Mouse (Mus musculus): ENCODE results near the gene Prh1. TPM values are rescaled to one million over a fixed set of nuclear protein-coding genes. Genes with fewer than 3 reads are reported as not detected.
"Not testable (repeated sequence)": the region's sequence is repeated elsewhere in the genome, so short reads cannot be mapped to it uniquely, and the experiment has no call there.

The Prh1 gene
- polyA plus RNA-seq (2015; fragmentation: Nextera tagmentation; extraction: Ambion mirVana) = not detected in 2 replicates

DNA sequence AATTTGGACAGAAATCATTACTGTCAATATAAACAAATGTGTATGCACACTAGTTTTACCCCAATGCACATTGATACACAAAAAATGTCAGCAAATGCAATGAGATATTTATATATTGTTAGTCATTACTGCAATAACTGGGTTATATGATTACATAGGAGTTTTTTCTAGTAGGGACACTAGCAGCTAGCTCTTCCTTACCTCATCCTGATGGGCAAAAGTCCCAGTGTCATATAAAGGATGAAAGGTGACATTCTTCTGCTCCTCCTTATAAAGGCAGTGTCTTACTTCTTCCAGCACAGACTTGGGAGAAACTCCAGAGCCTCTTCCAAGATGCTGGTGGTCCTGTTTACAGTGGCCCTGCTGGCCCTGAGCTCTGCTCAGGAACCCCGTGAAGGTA lies at the start of gene Prh1:
Gene Prh1, plus strand, starts transcription at position 301 of the 400 bp plus-strand sequence.
- DNase-seq (ENCODE audit: low spot score) = not testable (repeated sequence)

DNA sequence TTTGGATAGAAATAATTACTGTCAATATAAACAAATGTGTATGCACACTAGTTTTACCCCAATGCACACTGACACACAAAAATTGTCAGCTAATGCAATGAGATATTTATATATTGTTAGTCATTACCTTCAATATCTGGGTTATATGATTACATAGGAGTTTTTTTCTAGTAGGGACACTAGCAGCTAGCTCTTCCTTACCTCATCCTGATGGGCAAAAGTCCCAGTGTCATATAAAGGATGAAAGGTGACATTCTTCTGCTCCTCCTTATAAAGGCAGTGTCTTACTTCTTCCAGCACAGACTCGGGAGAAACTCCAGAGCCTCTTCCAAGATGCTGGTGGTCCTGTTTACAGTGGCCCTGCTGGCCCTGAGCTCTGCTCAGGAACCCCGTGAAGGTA lies 26.0 kb downstream of the Prh1 start, which contains the start of gene Prp2:
Gene Prp2, plus strand, starts transcription at position 301 of the 400 bp plus-strand sequence.
- not testable (repeated sequence) for DNase-seq (ENCODE audit: low spot score)

Other genes with a start within 250 kb of the Prh1 start
- gene Gm8882, start 205.7 kb upstream of the Prh1 start, polyA plus RNA-seq (2015; fragmentation: Nextera tagmentation; extraction: Ambion mirVana) = not detected in 2 replicates
- gene Prp2, start 26.1 kb downstream of the Prh1 start, polyA plus RNA-seq (2015; fragmentation: Nextera tagmentation; extraction: Ambion mirVana) = not detected in 2 replicates
- gene A630073D07Rik, start 81.7 kb downstream of the Prh1 start, polyA plus RNA-seq (2015; fragmentation: Nextera tagmentation; extraction: Ambion mirVana) = not detected in 2 replicates
- gene Tas2r120, start 87.1 kb downstream of the Prh1 start, polyA plus RNA-seq (2015; fragmentation: Nextera tagmentation; extraction: Ambion mirVana) = not detected in 2 replicates
- gene Tas2r121, start 131.2 kb downstream of the Prh1 start, polyA plus RNA-seq (2015; fragmentation: Nextera tagmentation; extraction: Ambion mirVana) = not detected in 2 replicates
- not detected in 2 replicates for gene Tas2r122, start 142.1 kb downstream of the Prh1 start, polyA plus RNA-seq (2015; fragmentation: Nextera tagmentation; extraction: Ambion mirVana)
- gene Tas2r115, start 168.2 kb downstream of the Prh1 start, polyA plus RNA-seq (2015; fragmentation: Nextera tagmentation; extraction: Ambion mirVana) = not detected in 2 replicates
- not detected in 2 replicates for gene Tas2r124, start 184.9 kb downstream of the Prh1 start, polyA plus RNA-seq (2015; fragmentation: Nextera tagmentation; extraction: Ambion mirVana)
- not detected in 2 replicates for gene Tas2r102, start 192.3 kb downstream of the Prh1 start, polyA plus RNA-seq (2015; fragmentation: Nextera tagmentation; extraction: Ambion mirVana)
- not detected in 2 replicates for gene Tas2r136, start 208.4 kb downstream of the Prh1 start, polyA plus RNA-seq (2015; fragmentation: Nextera tagmentation; extraction: Ambion mirVana)
- not detected in 2 replicates for gene Tas2r117, start 233.0 kb downstream of the Prh1 start, polyA plus RNA-seq (2015; fragmentation: Nextera tagmentation; extraction: Ambion mirVana)

Data from thymus, postnatal 0 days (tissue).